In the genomic region with DNA sequence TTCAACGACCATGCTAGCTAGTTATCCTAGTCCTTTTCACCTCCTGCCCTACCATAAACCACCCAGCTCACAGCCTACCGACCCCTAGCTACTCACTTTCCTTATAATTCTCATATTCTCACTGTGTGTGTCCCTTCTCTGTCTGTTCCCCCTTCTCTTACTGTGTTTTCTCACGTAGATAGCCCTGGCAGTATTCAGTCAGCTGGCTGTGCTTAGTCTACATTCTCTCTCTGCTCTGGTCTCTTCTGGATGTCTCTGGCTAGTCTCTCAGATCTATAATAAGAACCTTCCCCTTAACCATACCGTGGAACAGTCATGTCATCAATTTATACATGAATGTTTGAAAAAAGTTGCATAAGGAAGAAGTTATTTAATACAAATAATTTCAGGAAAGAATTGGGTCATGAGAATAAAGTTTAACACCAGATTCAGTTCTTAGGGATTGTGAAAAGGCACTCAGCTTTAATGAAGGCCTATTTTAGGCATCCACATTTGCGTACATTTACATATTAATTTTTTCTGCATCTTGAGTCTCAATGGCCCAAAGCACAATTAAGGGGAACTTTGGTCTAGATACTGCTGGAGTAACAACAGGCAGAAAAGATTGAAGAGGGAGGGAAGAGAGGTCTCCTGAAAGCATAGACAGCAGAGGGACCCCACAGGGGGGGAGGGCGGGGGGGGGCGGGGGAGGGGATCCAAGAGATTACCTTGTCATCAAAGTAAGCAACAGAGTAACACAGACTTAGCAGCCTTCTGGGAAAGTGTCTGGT, we compare ENCODE assay signal across 19 mouse cellular contexts. TPM values are rescaled to one million over a fixed set of nuclear protein-coding genes. Genes with fewer than 3 reads are reported as not detected.
"Had no signal": no experiment of that assay in that cellular context is flagged by ENCODE, and none has a peak within 500 bp of the region (broad histone marks: within the 10 kb centered on the region; RNA-seq: fewer than 3 reads in every experiment).

No protein-coding gene starts in this region.

- H3K4me2 ChIP-seq: limb, embryonic 13.5 days; liver, embryonic 12.5 days; liver, embryonic 15.5 days; midbrain, embryonic 12.5 days; midbrain, embryonic 15.5 days had no signal

- H3K4me3 ChIP-seq: layer of hippocampus, adult 2 months; limb, embryonic 10.5 days; limb, embryonic 13.5 days; liver, embryonic 12.5 days; liver, embryonic 15.5 days; midbrain, embryonic 12.5 days; midbrain, embryonic 15.5 days had no signal

- ATAC-seq: liver, embryonic 12.5 days; midbrain, embryonic 15.5 days had no signal

- DNase-seq: kidney, adult 2 months; kidney, postnatal 25 days; layer of hippocampus, adult 9-11 months; liver; lung, adult 2 months; lung, postnatal 14 days; right cerebral cortex, postnatal 14 days; right cerebral cortex, postnatal 4 days; thymus, postnatal 25 days had no signal

- H3K9me3 ChIP-seq: limb, embryonic 10.5 days; limb, embryonic 13.5 days; liver, embryonic 12.5 days; liver, embryonic 15.5 days; midbrain, embryonic 12.5 days; midbrain, embryonic 15.5 days had no signal

- H3K27me3 ChIP-seq: limb, embryonic 13.5 days; liver, embryonic 12.5 days; liver, embryonic 15.5 days; midbrain, embryonic 12.5 days; midbrain, embryonic 15.5 days had no signal

- H3K27ac ChIP-seq: kidney, postnatal 0 days; layer of hippocampus, adult 2 months; limb, embryonic 10.5 days; limb, embryonic 13.5 days; liver, embryonic 12.5 days; liver, embryonic 15.5 days; macrophage; midbrain, embryonic 12.5 days; midbrain, embryonic 15.5 days; stomach, postnatal 0 days had no signal

- H3K9ac ChIP-seq: limb, embryonic 13.5 days; liver, embryonic 12.5 days; liver, embryonic 15.5 days; midbrain, embryonic 12.5 days; midbrain, embryonic 15.5 days had no signal

- H3K36me3 ChIP-seq: limb, embryonic 10.5 days; limb, embryonic 13.5 days; liver, embryonic 12.5 days; liver, embryonic 15.5 days; midbrain, embryonic 12.5 days; midbrain, embryonic 15.5 days had no signal

- H3K4me1 ChIP-seq: limb, embryonic 10.5 days; limb, embryonic 13.5 days; liver, embryonic 12.5 days; liver, embryonic 15.5 days; midbrain, embryonic 12.5 days; midbrain, embryonic 15.5 days had no signal

RNA-seq across cellular contexts. Expression of gene Rgs5, which starts 10.2 kb away (rescaled TPM):
- polyA plus RNA-seq: macrophage had no signal
